Mouse (Mus musculus): Measurements from ENCODE around the gene Scd1.
"Not testable (repeated sequence)": the region's sequence is repeated elsewhere in the genome, so short reads cannot be mapped to it uniquely, and the experiment has no call there.

Scd1 gene

DNA sequence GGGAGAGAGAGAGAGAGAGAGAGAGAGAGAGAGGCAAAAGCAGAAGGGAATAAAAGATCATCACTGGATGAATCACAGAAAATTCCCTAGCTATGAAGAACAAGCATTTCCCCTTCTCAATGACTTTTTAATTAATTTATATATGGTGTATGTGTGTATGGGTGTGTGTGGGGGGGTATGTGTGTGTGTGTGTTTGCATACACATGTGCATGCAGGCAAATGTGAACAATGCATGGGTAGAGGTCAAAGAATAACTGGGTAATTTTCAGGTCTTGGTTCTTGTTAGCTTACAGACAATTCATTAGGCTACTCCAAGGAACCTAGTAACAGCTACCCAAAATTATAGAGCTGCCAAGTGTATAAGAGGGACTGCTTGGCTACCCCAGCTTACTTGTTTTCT is 28.6 kb downstream of the Scd1 start:
- in situ Hi-C loops (cut with MboI; ENCODE audit: low pct_unique_long_range_greater_than_20kb in 1 of 2, low sequenced_read_pairs in 2 of 2, unreplicated experiment in 1 of 2), result no loop called here

GRCm38 (mm10) chr19:44377629-44378375 is 29.9 kb downstream of the Scd1 start:
- in situ Hi-C loops (cut with MboI; ENCODE audit: low pct_unique_long_range_greater_than_20kb in 1 of 2, low sequenced_read_pairs in 2 of 2, unreplicated experiment in 1 of 2), result no loop called here

- in situ Hi-C loops (cut with MboI; ENCODE audit: low pct_unique_long_range_greater_than_20kb in 1 of 2, low sequenced_read_pairs in 2 of 2, unreplicated experiment in 1 of 2), result no loop called here
Measured at GRCm38 (mm10) chr19:44376511-44376951, 31.1 kb downstream of the Scd1 start.

DNA sequence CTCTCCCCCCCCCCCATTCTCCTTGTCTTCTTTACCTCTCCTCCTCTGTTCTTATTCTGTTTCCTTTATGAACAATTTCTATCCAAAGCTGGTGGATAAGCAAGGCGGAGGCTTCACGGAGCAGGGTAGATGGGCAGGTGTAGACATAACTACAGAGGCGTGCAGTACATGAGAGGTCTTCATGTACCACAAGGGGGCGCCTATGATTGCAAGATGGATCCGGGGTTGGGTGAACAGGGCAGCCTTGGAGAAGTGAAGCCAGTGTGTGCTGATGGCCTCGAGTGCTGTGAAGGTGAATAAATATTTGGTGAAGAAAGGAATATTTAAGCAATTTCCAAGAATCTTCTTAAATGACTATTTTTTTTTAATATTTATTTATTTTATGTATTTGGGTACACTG is 34.7 kb downstream of the Scd1 start:
- in situ Hi-C loops (cut with MboI; ENCODE audit: low pct_unique_long_range_greater_than_20kb in 1 of 2, low sequenced_read_pairs in 2 of 2, unreplicated experiment in 1 of 2), result loop anchor here (5.0 kb wide), 3 partner anchors 44 to 181 kb away; partner anchors contain the start of gene Pkd2l1 (in 1 of the 2)

GRCm38 (mm10) chr19:44370231-44370630 is 37.4 kb downstream of the Scd1 start:
- in situ Hi-C loops (cut with MboI; ENCODE audit: low pct_unique_long_range_greater_than_20kb in 1 of 2, low sequenced_read_pairs in 2 of 2, unreplicated experiment in 1 of 2), result loop anchor here (5.0 kb wide), 3 partner anchors 47 to 178 kb away; partner anchors contain the start of gene Pkd2l1 (in 1 of the 2)

DNA sequence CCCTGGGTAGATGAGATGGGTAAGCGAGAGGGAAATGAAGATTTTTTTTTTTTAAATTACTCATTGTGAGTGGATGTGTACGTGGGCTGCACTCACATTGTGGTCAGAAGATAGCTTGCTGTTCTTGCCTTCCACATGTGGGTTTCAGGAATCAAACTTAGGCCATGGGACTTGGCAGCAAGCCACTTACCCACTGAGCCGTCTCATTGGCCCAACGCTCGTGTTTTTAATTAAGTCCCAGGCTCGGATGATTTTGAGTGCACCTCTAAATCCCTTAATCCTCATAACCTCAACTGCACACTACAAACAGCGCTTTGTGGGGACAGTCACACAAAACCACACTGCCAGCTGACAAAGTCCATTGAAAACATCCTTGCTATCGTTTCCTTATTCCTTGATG is 38.3 kb downstream of the Scd1 start:
- in situ Hi-C loops (cut with MboI; ENCODE audit: low pct_unique_long_range_greater_than_20kb in 1 of 2, low sequenced_read_pairs in 2 of 2, unreplicated experiment in 1 of 2), result no loop called here

DNA sequence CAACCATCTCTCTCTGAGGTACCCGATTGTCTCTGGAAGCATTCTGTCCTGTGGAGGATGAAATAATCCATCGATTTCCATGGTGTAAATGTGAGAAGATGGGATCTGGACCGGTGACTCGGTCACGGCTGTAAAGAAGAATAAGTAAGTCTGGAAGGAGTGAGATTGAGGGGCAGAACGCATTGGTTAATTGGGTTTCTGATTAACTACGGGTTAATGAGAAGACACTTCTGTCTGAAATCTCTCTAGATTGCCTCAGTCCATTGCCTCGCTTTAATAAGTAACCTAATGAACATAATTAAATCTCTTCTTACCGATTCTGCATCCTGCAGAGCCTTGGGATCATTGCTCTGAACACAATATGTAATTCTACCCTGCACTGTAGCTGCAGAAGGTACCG is 40.6 kb downstream of the Scd1 start:
- in situ Hi-C loops (cut with MboI; ENCODE audit: low pct_unique_long_range_greater_than_20kb in 1 of 2, low sequenced_read_pairs in 2 of 2, unreplicated experiment in 1 of 2), result not testable (repeated sequence)

GRCm38 (mm10) chr19:44365733-44366132 is 41.9 kb downstream of the Scd1 start:
- in situ Hi-C loops (cut with MboI; ENCODE audit: low pct_unique_long_range_greater_than_20kb in 1 of 2, low sequenced_read_pairs in 2 of 2, unreplicated experiment in 1 of 2), result no loop called here

DNA sequence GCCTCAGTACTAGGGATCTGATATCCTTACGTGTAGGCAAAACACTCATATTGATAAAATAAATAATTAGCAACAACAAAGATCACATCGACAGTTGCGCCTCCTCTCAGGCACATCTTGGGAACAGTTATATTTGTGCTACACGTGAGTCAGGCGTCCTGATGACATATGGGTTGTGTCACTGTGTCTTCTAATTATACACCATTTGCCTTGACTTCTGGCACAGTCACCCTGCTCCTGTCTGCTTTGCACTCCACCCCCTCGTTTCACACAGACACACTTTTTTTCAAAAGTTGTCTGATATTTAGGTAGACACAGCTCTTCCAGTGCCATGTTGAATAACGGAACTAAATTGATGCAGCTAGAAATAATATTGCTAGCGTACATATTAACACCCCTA is 43.6 kb downstream of the Scd1 start:
- in situ Hi-C loops (cut with MboI; ENCODE audit: low pct_unique_long_range_greater_than_20kb in 1 of 2, low sequenced_read_pairs in 2 of 2, unreplicated experiment in 1 of 2), result no loop called here

- in situ Hi-C loops (cut with MboI; ENCODE audit: low pct_unique_long_range_greater_than_20kb in 1 of 2, low sequenced_read_pairs in 2 of 2, unreplicated experiment in 1 of 2), result no loop called here
Measured at GRCm38 (mm10) chr19:44363529-44363928, 44.1 kb downstream of the Scd1 start.

- in situ Hi-C loops (cut with MboI; ENCODE audit: low pct_unique_long_range_greater_than_20kb in 1 of 2, low sequenced_read_pairs in 2 of 2, unreplicated experiment in 1 of 2), result no loop called here
Measured at GRCm38 (mm10) chr19:44358700-44359099, 49.0 kb downstream of the Scd1 start.

DNA sequence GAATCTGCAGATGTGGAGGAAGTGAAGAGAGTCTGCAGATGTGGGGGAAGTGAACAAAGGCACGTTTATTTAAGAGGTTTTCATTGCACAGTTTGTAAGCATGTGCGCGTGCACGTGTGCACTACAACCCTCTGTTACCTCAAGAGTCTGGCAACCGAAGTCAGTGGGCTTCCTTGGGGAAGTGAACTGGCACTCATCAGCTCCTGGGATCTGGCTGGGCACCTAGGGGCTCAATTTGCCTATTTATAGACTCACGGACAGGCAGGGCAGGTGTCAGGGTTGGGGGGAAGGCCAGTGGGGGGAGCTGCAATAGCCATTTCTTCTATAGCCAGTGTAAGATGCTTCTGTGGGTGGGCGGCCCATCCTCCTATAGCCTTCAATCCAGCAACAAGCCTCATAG is 55.9 kb downstream of the Scd1 start:
- in situ Hi-C loops (cut with MboI; ENCODE audit: low pct_unique_long_range_greater_than_20kb in 1 of 2, low sequenced_read_pairs in 2 of 2, unreplicated experiment in 1 of 2), result no loop called here

DNA sequence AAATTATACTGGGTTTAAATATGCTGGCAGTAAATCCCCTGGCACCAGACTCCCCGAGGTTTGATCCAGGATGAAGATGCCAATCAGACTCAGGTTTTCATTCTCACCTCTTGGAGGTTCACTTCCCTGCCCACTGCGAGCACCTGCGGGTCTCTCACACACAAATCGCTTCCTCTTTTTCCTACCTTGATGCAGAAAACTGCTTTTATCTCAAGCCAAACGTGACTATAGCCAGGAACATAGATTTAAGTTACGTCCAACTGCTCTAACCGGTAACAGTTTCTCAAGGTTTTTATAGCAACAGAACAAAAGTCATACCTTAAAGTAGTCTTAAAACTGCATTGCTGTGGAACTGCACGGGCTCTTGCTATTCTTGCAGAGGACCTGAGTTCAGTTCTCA is 58.0 kb downstream of the Scd1 start:
- in situ Hi-C loops (cut with MboI; ENCODE audit: low pct_unique_long_range_greater_than_20kb in 1 of 2, low sequenced_read_pairs in 2 of 2, unreplicated experiment in 1 of 2), result no loop called here
